Mouse (Mus musculus): ENCODE measurements around the gene Car9.
"Not testable (repeated sequence)": the region's sequence is repeated elsewhere in the genome, so short reads cannot be mapped to it uniquely, and the experiment has no call there.

Gene Car9

GRCm38 (mm10) chr4:43506536-43507185 is at the start of gene Car9:
Gene Car9 (plus strand): TSS chr4:43506966.
- DNase-seq (ENCODE audit: low read depth, low spot score): no peak

DNA sequence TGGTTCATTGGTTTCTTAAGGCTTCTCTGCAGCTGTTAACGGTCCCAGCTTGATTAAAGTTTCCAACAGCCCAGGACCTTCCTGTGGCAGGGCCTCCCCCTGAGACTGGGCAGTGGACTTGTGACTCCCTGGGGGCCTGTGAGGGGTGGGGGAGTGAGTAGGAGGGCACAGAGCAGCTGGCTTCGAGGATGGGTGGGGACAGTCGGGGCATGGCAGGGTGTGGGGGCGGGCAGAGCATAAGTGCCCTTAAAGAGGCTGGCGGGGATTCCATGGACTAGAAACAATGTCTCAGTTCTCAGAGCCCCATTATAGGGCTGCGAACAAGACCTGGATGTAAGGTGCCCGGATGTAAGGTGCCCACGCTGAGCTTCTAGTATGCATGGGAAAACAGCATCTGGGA is 49.6 kb upstream of the Car9 start:
- no peak for DNase-seq (ENCODE audit: low read depth, low spot score)

DNA sequence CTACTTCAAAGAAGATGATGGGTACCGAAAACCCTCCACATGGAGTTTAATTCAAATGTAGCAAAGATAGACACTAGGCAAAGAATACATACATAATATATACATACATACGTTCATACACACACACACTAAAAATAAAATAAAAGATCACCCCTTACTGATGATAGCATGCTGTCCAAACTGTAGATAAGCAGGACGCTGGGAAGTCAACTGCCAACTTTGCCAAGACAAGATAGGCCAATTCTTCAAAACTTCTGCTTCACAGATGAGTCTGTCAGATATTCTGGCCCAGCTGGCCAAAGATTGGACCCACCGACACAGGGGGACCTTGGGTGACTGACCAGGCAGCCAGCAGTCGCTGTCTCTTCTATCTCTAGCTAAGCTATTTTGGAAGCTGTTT is 43.7 kb upstream of the Car9 start:
- no peak for DNase-seq (ENCODE audit: low read depth, low spot score)

DNA sequence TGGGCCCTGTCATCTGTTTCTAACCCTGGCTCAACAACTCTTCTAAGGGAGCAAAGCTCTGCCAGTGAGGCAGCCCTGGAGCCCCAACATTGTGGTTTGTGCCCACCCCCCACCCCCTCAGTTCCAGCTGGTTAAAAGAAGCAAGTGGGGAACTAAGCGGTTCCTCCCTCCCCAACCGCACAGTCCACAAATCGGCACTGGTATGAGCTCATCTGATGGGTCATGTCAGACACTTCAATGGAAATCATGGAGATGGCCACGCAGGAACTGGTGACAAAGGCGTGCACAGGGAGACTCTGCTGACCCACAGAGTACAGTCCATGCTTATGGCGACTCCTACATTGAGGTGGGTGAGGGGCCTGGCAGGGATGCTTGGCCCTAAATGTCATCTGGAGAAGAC is 40.8 kb upstream of the Car9 start:
- DNase-seq (ENCODE audit: low read depth, low spot score): no peak

DNA sequence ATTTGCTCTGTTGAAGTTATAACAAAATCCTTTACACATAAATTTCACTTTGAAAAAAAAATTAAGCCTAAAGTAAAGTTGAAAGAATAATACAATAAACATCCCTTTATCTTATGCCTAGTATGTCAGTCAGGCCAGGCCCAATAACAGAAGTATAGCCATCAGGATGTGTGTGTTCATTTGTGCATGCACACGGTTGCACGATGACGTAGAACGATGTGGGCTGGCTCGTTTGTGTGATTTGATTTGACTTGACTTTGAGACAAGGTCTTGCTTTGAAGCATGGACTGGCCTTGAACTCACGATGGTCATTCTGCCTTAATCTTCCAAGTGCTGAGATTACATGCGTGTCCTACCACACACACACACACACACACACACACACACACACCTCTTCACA is 39.9 kb upstream of the Car9 start:
- DNase-seq (ENCODE audit: low read depth, low spot score): no peak

DNA sequence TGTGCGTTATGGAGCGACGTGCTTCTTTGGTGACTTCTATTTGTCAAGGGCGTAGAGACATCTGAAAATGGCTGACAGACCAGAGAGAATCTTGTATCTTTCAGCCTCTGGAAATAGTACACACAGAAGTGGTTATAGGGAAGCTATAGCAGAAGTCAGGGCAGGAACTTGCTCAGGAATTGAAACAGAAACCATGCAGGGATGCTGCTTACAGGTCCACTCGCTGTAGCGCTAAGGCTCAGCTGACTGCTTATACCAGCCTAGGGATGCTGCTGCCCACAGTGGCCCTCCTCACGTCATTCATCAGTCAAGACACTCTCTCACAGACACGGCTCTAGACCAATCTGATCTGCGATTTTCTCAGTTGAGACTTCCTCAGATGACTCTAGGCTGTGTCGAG is 36.5 kb upstream of the Car9 start:
- DNase-seq (ENCODE audit: low read depth, low spot score): no peak

DNA sequence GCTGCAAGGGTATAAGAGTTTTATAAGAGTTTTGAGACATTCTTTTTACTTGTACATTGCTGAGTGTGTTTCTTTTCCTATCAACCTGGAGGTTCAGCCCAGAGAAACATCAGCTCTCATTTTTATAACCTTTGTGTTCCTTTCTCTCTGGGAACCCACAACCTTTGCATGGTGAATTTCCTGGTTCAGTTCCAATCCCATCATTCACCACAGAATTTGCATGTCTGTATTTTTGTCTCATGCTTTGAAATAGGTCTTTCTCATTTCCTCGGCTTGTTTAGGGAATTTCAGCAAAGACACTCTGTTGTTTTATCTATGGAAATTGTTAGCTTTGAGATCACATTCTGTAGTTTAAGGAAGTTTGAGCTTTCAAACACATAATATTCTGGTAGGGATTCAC is 33.1 kb upstream of the Car9 start:
- no peak for DNase-seq (ENCODE audit: low read depth, low spot score)

DNA sequence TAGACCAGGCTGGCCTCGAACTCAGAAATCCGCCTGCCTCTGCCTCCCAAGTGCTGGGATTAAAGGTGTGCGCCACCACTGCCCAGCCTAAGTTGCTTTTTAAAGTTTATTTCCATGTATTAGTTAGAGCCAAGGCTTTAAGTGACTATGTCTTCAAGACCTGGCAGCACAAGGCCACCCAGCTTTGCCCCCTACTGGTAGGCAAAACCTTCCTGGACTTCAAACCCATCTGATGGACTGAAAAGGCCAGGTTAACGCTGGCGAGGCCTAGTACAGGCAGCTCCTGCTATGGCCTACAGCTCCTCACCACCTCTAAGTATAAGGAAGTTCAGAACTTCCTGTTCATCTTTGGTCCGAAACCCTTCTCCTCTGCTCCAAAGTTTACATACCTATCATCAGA is 30.2 kb upstream of the Car9 start:
- DNase-seq (ENCODE audit: low read depth, low spot score): no peak

DNA sequence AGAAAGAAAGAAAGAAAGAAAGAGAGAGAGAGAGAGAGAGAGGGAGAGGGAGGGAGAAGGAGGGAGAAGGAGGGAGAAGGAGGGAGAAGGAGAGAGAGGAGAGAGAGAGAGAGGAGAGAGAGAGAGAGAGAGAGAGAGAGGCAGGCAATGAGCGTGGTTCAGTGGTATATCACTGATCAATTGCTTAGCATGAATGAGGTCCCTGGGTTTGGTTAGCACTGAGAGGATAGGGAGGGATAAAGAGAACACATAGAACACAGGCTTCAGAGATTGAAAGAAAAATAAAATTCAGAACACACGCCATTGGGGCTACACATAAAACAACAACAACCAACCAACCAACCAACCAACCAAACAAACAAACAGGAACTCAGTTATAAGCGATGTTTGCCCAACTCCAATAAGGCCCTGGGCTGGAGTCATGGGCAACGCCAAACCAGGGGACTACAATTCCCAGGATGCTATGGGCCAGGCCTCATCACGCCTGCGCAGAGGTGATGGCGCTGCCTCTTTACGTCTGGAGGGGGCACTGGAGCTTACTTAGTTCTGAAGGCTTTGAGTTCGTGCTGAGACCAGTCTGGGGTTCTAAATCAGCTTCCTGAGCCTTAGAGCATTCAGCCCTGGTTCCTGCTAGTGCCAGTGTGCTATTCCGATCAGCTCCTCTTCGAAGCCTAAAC is 28.8 kb upstream of the Car9 start:
- DNase-seq (ENCODE audit: low read depth, low spot score): peak; percentile 90

DNA sequence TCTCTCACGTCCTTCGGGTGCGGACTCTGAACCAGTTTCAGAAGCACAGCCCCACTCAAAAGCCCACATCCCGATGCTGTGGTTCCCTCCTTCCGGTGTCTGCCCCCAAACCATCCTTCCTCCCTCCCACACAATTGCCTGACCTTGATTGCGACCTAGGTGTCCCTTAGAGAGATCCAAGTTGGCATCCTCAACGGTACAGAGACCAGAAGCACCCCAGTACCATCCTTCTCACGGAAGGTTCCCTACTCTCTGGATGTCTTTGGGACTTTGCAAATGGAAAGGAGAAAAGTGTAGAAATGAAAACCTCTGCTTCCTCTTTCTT is 28.3 kb upstream of the Car9 start:
- DNase-seq (ENCODE audit: low read depth, low spot score): no peak

DNA sequence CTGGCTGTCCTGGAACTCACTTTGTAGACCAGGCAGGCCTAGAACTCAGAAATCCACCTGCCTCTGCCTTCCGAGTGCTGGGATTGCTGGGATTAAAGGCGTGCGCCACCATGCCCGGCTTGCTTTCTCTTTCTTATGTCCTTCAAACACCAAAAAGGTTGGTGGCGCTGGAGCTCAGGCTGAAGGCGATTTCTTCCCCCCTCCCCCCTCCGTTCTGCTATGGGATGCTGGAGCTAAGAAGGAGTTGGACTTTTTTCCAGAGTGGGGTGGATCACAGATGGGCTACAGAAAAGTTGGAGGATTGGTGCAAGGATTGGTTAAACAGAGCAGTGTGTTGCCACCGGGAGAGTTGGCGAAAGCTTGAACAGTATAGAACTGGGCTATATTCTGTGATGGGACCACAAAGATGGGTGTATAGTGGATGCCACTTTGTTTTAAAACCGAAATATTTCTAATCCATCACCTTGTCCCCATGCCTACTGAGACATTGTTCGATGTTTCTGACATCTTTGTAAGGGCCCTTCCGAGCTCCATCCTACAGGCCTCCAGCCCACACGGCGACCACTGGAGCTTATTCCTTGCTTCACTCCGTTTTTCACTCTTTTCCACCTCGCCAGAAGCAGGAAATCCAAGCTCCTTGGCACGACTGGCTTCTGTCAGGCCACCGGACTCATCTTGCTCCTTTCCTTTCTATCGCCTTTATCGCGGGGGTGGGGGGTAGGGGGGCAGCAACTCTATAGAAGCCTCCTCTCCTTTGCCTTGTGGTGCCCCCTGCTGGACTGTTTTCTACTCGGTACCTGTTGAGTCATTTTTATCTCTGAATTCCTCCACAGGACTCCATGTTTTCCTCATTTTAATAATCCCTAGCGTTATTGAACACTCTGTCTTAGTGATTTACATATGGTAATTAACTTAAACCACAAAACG is 27.6 kb upstream of the Car9 start:
- DNase-seq (ENCODE audit: low read depth, low spot score): peak; percentile 73

DNA sequence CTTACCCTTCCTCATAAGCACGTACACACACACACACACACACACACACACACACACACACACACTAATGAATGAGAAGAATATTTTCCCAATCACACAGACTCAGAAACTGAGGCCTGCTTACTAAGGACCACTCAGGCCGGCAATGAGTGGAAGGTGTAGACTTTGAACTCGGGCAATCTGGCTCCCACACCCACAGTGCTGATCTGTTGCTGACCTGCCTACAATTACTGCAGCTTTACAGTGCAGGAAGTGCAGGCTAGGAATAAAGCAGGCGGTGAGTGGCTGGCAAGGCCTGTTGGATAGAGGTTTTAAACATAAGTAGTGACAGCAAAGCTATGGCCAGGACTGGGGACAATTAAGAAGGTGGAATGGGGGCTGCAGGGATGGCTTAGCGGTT is 25.8 kb upstream of the Car9 start:
- no peak for DNase-seq (ENCODE audit: low read depth, low spot score)

DNA sequence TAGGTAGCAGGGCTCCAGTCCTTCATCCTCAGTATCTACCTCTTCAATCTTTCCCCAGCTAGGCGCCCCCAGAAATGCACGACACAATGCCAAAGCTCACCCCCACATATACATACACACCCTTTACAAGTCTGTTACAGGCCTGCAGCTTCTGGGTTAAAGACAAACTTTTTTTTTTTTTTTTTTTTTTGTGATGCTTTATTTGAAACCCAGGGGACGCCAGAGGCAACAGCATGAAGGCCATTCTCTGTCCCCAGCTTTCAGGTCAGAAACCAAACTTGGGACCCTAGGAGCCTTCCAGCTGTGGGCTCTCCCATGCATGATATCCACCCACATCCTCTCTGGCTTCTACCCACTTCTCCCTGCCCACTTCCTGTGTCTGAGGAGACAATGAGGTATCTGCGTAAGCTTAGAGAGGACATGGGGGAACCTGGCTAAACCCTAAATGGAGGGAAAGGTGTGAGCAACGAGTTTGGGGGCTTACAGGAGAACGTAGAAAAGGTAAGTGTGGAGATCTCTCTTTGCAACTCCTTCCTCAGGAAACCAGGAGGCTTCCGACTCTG is 24.8 kb upstream of the Car9 start:
- no peak for DNase-seq (ENCODE audit: low read depth, low spot score)

GRCm38 (mm10) chr4:43482591-43482990 is 24.2 kb upstream of the Car9 start:
- DNase-seq (ENCODE audit: low read depth, low spot score): no peak

DNA sequence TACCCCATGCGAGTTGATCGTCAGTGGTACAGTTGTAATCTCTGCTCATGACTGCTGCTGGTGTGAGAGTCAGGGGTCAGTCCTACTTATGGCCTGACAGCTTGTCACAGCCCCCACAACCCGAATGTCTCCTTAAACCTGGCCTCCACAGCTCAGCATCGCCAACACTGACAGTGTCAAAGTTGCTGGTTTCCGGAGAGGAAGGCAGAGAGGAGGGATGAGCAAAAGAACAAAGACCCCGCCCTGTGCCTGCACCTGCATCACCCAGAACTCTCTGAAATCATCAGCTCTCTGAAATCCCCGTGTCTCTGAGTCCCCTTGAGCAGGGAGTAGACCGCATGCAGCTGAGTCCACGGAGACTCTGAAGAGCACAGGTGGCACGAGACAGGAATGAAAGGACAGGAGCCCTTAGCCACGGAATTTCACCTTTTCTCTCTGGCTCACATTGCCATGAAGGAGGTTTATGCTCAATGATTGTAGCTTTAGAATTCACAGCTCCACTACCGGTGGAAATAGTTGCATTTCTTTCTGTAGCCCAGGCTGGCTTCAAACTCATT is 23.2 kb upstream of the Car9 start, which contains the start of gene Sit1:
Gene Sit1, minus strand, starts transcription at position 200 of the 557 bp plus-strand sequence.
- no peak for DNase-seq (ENCODE audit: low read depth, low spot score)

GRCm38 (mm10) chr4:43485666-43486065 is 21.1 kb upstream of the Car9 start:
- not testable (repeated sequence) for DNase-seq (ENCODE audit: low read depth, low spot score)

- no peak for DNase-seq (ENCODE audit: low read depth, low spot score)
Measured at GRCm38 (mm10) chr4:43489611-43490010, 17.2 kb upstream of the Car9 start.

DNA sequence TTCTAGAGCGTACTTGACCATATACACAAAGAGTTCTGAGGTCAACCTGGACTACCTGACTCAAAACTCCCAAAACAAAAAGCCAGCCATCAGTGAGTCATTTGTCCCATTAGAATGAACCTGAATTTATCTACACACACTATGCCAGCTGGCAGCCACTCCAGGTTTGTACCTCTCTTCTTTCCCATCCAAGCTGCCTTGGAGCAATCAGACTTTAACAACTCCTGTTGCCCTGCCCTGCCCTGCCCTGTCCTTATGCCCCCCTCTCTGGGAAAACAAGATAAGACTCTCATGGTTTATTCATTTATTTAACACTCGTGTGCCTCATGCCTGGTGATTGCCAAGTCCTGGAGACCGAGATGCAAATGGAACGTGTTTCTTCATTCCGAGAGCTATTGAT is 16.0 kb upstream of the Car9 start:
- DNase-seq (ENCODE audit: low read depth, low spot score): no peak

DNA sequence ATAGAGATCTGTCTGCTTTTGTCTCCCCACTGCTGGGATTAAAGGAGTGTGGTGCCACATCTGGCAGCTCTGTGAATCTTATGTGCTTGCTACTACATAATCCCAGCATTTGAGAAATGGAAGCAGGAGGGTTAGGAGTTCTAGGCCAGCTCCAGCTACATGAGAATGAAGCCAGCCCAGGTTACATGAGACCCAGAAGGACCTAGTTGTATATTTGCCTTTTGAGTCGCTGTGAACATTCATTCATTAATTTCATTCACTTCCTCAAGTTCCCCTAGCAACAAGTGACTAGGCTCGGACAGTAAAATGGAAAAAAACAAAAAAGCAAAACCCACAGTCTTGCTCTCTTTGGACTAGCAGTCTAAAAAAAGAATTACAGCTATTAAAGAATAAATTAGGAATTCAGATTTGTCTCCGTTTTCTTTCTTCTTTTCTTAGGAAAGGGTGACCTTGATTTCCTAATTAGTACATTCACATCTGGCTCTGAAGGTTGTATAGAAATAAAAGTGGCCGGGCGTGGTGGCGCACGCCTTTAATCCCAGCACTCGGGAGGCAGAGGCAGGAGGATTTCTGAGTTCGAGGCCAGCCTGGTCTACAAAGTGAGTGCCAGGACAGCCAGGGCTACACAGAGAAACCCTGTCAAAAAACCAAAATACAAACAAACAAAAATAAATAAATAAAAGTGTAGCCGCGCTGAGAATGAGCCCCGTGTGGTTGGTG is 14.5 kb upstream of the Car9 start:
- no peak for DNase-seq (ENCODE audit: low read depth, low spot score)

- DNase-seq (ENCODE audit: low read depth, low spot score): peak; percentile 96
Measured at GRCm38 (mm10) chr4:43492821-43493185, 14.0 kb upstream of the Car9 start, which contains the start of gene Ccdc107. Gene Ccdc107 (plus strand): TSS chr4:43492900.

- DNase-seq (ENCODE audit: low read depth, low spot score): peak; percentile 97
Measured at GRCm38 (mm10) chr4:43493186-43493845, 13.4 kb upstream of the Car9 start.
